Mouse (Mus musculus): Measurements from ENCODE around the gene Cd59b. TPM values are rescaled to one million over a fixed set of nuclear protein-coding genes. Genes with fewer than 3 reads are reported as not detected.

Cd59b gene
- total and polyA plus RNA-seq, 3 experiments: 0.38 TPM; not detected in 2

DNA sequence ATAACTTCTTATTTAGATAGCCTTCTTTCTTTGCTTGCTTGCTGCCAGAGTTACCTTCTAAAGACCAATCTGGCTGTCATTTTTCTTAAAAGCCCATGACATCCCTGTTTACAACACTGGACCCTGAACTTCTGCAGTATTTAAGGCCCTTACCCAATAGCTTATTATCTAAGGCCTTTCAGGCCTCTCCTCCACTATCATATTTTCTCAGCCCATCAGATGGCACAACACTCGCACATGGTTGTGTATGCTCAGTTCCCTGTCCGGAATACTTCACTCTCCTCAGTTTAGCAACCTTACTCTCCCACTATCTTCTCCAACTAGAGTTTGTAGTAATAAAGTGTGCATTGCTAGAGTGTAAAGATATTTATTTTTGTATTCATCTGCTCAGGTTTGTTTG, 40.6 kb upstream of the Cd59b start (continued):
- TF ChIP-seq RCOR1 (IDR thresholded peaks at IDR 0.05; ENCODE audit: low read depth, low read length): peak; percentile 50; the same call in 1 of the 2 replicates
- peak; percentile 16; the same call in 1 of the 2 replicates for TF ChIP-seq MAFK (IDR thresholded peaks at IDR 0.05; ENCODE audit: borderline replicate concordance, low read depth, low read length)
- no peak for TF ChIP-seq ZMIZ1 (IDR thresholded peaks at IDR 0.05; ENCODE audit: low read depth, low read length)
- no peak for TF ChIP-seq ELF1 (IDR thresholded peaks at IDR 0.05; ENCODE audit: low read depth, low read length)
- TF ChIP-seq ETS1 (IDR thresholded peaks at IDR 0.05; ENCODE audit: low read depth, low read length): peak; percentile 78
- TF ChIP-seq MEF2A (IDR thresholded peaks at IDR 0.05; ENCODE audit: extremely low read depth, insufficient replicate concordance, low read depth, low read length, poor library complexity, severe bottlenecking): no peak
- no peak for TF ChIP-seq JUND (IDR thresholded peaks at IDR 0.05; ENCODE audit: low read depth, low read length)
- no peak for TF ChIP-seq POLR2AphosphoS5 (IDR thresholded peaks at IDR 0.05; ENCODE audit: borderline replicate concordance, low read depth, low read length)

DNA sequence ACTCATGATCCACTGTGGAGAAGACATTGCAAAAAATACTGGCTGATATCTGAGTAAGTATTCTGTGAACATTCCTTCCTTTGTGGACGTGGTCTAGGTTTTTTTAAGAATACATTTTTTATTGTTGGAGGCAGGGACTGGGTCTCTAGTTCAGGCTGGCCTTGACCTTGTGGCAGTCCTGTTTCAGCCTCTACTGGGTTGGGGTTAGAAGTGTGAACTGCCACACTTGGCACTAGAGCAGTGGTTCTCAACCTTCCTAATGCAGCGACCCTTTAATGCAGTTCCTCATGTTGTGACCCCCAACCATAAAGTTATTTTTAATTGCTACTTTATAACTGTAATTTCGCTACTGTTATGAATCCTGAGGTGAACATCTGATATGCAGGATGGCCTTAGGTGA, 39.3 kb upstream of the Cd59b start:
- no peak overlapping the region for H3K9ac ChIP-seq (ENCODE audit: control insufficient read depth, low read depth, low read length, poor library complexity, severe bottlenecking)

DNA sequence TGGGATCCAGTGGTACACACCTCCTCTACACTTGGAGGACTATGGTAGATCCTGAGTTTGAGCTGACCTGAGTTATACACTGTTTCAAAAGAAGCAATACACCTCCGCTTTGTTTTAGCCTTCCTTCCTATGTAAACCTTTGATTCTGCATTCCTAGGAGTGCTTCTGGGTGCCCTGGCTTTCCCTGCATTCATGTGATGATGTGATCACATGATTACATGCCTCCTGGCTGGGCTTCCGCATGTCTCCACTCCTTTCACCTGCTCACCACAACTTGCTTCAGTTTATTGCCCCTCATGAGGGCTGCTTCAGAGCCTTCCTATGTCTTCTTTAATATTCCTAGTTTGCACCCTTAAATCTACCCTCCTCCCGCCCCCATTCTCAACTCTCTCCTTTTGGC, 37.6 kb upstream of the Cd59b start:
- H3K9ac ChIP-seq (ENCODE audit: control insufficient read depth, low read depth, low read length, poor library complexity, severe bottlenecking): no peak overlapping the region
- peaks cover 16% of the 10 kb centered on the region for H3K79me2 ChIP-seq (ENCODE audit: control insufficient read depth, insufficient read depth, low read length, poor library complexity)
- no peak for DNase-seq (ENCODE audit: low read depth, low spot score)
- H3K9me3 ChIP-seq (replicated peaks; ENCODE audit: insufficient read depth, low read length): no peaks in the 10 kb centered on the region
- peaks cover 10 to 22% of the 10 kb centered on the region in 2 experiments for H3K36me3 ChIP-seq (ENCODE audit: control insufficient read depth in 1 of 2, insufficient read depth in 2 of 2, low read length in 2 of 2)
- TF ChIP-seq NELFE (IDR thresholded peaks at IDR 0.05; ENCODE audit: low read depth, low read length) (no peak), EP300 (IDR thresholded peaks at IDR 0.05; ENCODE audit: low read depth in 1 of 2, low read length in 2 of 2) (no peak), USF2 (IDR thresholded peaks at IDR 0.05; ENCODE audit: borderline replicate concordance in 1 of 2, insufficient read depth in 1 of 2, low read depth in 1 of 2, low read length in 2 of 2) (no peak), SMC3 (IDR thresholded peaks at IDR 0.05; ENCODE audit: low read depth, low read length) (no peak), CHD2 (IDR thresholded peaks at IDR 0.05; ENCODE audit: low read length) (no peak), MYB (IDR thresholded peaks at IDR 0.05; ENCODE audit: low read depth, low read length) (no peak), CHD1 (IDR thresholded peaks at IDR 0.05; ENCODE audit: low read depth, low read length) (no peak), GATA1 (IDR thresholded peaks at IDR 0.05; ENCODE audit: low read depth, low read length) (no peak), MAX (IDR thresholded peaks at IDR 0.05; ENCODE audit: low read length) (no peak), RCOR1 (IDR thresholded peaks at IDR 0.05; ENCODE audit: low read depth, low read length) (no peak), USF1 (IDR thresholded peaks at IDR 0.05; ENCODE audit: low read depth, low read length) (no peak), HCFC1 (IDR thresholded peaks at IDR 0.05; ENCODE audit: low read depth, low read length) (no peak), ZKSCAN1 (IDR thresholded peaks at IDR 0.05; ENCODE audit: low read depth, low read length) (no peak), GABPA (IDR thresholded peaks at IDR 0.05; ENCODE audit: low read depth, low read length) (no peak), RAD21 (IDR thresholded peaks at IDR 0.05; ENCODE audit: low read depth, low read length) (no peak), ELF1 (IDR thresholded peaks at IDR 0.05; ENCODE audit: low read depth, low read length) (no peak), TBP (IDR thresholded peaks at IDR 0.05; ENCODE audit: low read depth, low read length) (no peak), NRF1 (IDR thresholded peaks at IDR 0.05; ENCODE audit: insufficient read depth, low read depth, low read length, poor library complexity, severe bottlenecking) (no peak), E2F4 (IDR thresholded peaks at IDR 0.05; ENCODE audit: borderline replicate concordance, low read depth, low read length) (no peak), MAZ (IDR thresholded peaks at IDR 0.05; ENCODE audit: low read depth, low read length) (no peak)
- no peak overlapping the region for H3K27ac ChIP-seq (ENCODE audit: control insufficient read depth, low read depth, low read length)
- H3K27me3 ChIP-seq (ENCODE audit: control insufficient read depth in 1 of 2, insufficient read depth in 2 of 2, low read length in 2 of 2): no peaks in the 10 kb centered on the region
- H3K4me3 ChIP-seq (ENCODE audit: control insufficient read depth in 1 of 2, insufficient read depth in 1 of 2, low read depth in 2 of 2, low read length in 2 of 2): no peak overlapping the region
- peaks cover 8 to 10% of the 10 kb centered on the region in 2 experiments; a peak in 3 of 4 replicates for H3K4me1 ChIP-seq (ENCODE audit: control insufficient read depth in 1 of 2, insufficient read depth in 2 of 2, low read length in 2 of 2)

More for the DNA sequence above, 39.3 kb upstream of the Cd59b start:
- Histone ChIP-seq H3K79me2 (ENCODE audit: control insufficient read depth, insufficient read depth, low read length, poor library complexity) (peaks cover 16% of the 10 kb centered on the region), H3K27ac (ENCODE audit: control insufficient read depth, low read depth, low read length) (no peak overlapping the region), H3K27me3 (ENCODE audit: control insufficient read depth in 1 of 2, insufficient read depth in 2 of 2, low read length in 2 of 2) (no peaks in the 10 kb centered on the region), H3K9me3 (replicated peaks; ENCODE audit: insufficient read depth, low read length) (no peaks in the 10 kb centered on the region), H3K4me1 (ENCODE audit: control insufficient read depth in 1 of 2, insufficient read depth in 2 of 2, low read length in 2 of 2) (peaks cover 8 to 11% of the 10 kb centered on the region in 2 experiments), H3K4me3 (ENCODE audit: control insufficient read depth in 1 of 2, insufficient read depth in 1 of 2, low read depth in 2 of 2, low read length in 2 of 2) (no peak overlapping the region), H3K36me3 (ENCODE audit: control insufficient read depth in 1 of 2, insufficient read depth in 2 of 2, low read length in 2 of 2) (peaks cover 2 to 14% of the 10 kb centered on the region in 2 experiments)
- no peak for DNase-seq (ENCODE audit: low read depth, low spot score)
- TF ChIP-seq MAX (IDR thresholded peaks at IDR 0.05; ENCODE audit: low read length) (no peak), POLR2AphosphoS2 (IDR thresholded peaks at IDR 0.05; ENCODE audit: low read length) (no peak), KAT2A (conservative IDR thresholded peaks at IDR 0.05; ENCODE audit: low read depth, low read length) (no peak), MAFK (IDR thresholded peaks at IDR 0.05; ENCODE audit: borderline replicate concordance, low read depth, low read length) (no peak), MYB (IDR thresholded peaks at IDR 0.05; ENCODE audit: low read depth, low read length) (no peak), ZKSCAN1 (IDR thresholded peaks at IDR 0.05; ENCODE audit: low read depth, low read length) (no peak), NELFE (IDR thresholded peaks at IDR 0.05; ENCODE audit: low read depth, low read length) (no peak)

Measured in MEL (cell line).